Mouse (Mus musculus) limb, embryonic 15.5 days (tissue): ENCODE measurements around the gene Hist1h4k. TPM values are rescaled to one million over a fixed set of nuclear protein-coding genes. Genes with fewer than 3 reads are reported as not detected.
"Not testable (repeated sequence)": the region's sequence is repeated elsewhere in the genome, so short reads cannot be mapped to it uniquely, and the experiment has no call there.

Experiments
- ATAC-seq: fragments of 200-750 bp; cut with Nextera tagmentation; 2 replicates; pipeline ENCODE4 v1.8.0; 2017; ENCODE audit warnings: low read depth, moderate TSS enrichment; ENCODE audit not compliant: insufficient number of reproducible peaks, low FRiP score, low TSS enrichment
- H3K27ac ChIP-seq: fragments of 300-500 bp; sonication (generic); 2 replicates; pipeline ENCODE4 v1.5.1; 2015; ENCODE audit warnings: moderate library complexity, mild to moderate bottlenecking, inconsistent platforms
- H3K27me3 ChIP-seq: fragments of 300-500 bp; sonication (generic); 2 replicates; pipeline ENCODE4 v1.6.1; 2015; ENCODE audit warnings: inconsistent platforms
- H3K36me3 ChIP-seq: fragments of 300-500 bp; sonication (generic); 2 replicates; pipeline ENCODE4 v1.6.1; 2015; ENCODE audit warnings: inconsistent platforms
- H3K4me1 ChIP-seq: fragments of 300-500 bp; sonication (generic); 2 replicates; pipeline ENCODE4 v1.6.1; 2015; ENCODE audit warnings: inconsistent platforms
- H3K4me2 ChIP-seq: fragments of 300-500 bp; sonication (generic); 2 replicates; pipeline ENCODE4 v1.6.1; 2015; ENCODE audit warnings: mild to moderate bottlenecking, inconsistent platforms
- H3K4me3 ChIP-seq: fragments of 300-500 bp; sonication (generic); 2 replicates; pipeline ENCODE4 v1.5.1; 2015; ENCODE audit warnings: mild to moderate bottlenecking, inconsistent platforms
- H3K9ac ChIP-seq: fragments of 300-500 bp; sonication (generic); 2 replicates; pipeline ENCODE4 v1.6.1; 2015; ENCODE audit warnings: inconsistent platforms
- H3K9me3 ChIP-seq: fragments of 300-500 bp; sonication (generic); 2 replicates; pipeline ENCODE4 v1.6.1; 2016; ENCODE audit warnings: inconsistent platforms
- WGBS: fragments of 180-500 bp; shearing (Covaris S2); methylation state at CpG from one replicate; pipeline ENCODE4 v1.1.7; 2015; 5-methylcytosine and 5-hydroxymethylcytosine counted together
- polyA plus RNA-seq: library from polyadenylated mRNA; unstranded; fragments of >200 nt; fragmentation: Nextera tagmentation; extraction: Ambion mirVana; gene quantifications from 2 replicates; pipeline ENCODE4 v1.2.1, GENCODE M21; 2015

The Hist1h4k gene
- polyA plus RNA-seq, 1 experiment from 2014 or later: 4.1 TPM

- H3K4me3 ChIP-seq: peak overlapping the region; percentile 45
- H3K9ac ChIP-seq: peak overlapping the region; percentile 26; the same call in 1 of the 2 replicates
- no peaks in the 10 kb centered on the region for H3K36me3 ChIP-seq
- ATAC-seq: peak; percentile 1; the same call in 1 of the 2 replicates
- no peaks in the 10 kb centered on the region for H3K9me3 ChIP-seq
- peak overlapping the region; percentile 63 for H3K4me2 ChIP-seq
- H3K27me3 ChIP-seq: no peaks in the 10 kb centered on the region
- WGBS: 1% methylated on average over 10 of the region's 10 CpGs
- H3K4me1 ChIP-seq: peaks cover 23% of the 10 kb centered on the region
- H3K27ac ChIP-seq: peak overlapping the region; percentile 93
Measured at GRCm38 (mm10) chr13:21753051-21753523, 2.8 kb upstream of the Hist1h4k start.

GRCm38 (mm10) chr13:21752356-21752755 is 2.1 kb upstream of the Hist1h4k start:
- ATAC-seq: no peak
- Histone ChIP-seq H3K36me3 (no peaks in the 10 kb centered on the region), H3K4me2 (no peak overlapping the region), H3K9ac (no peak overlapping the region), H3K27me3 (no peaks in the 10 kb centered on the region), H3K9me3 (no peaks in the 10 kb centered on the region), H3K27ac (peak overlapping the region; percentile 67), H3K4me3 (no peak overlapping the region), H3K4me1 (peaks cover 23% of the 10 kb centered on the region)
- whole genome bisulfite sequencing: 33% methylated on average over 3 of the region's 3 CpGs

GRCm38 (mm10) chr13:21751827-21752226 is 1.5 kb upstream of the Hist1h4k start:
- no peaks in the 10 kb centered on the region for H3K27me3 ChIP-seq
- no peak overlapping the region for H3K9ac ChIP-seq
- H3K27ac ChIP-seq: peak overlapping the region; percentile 67
- no peaks in the 10 kb centered on the region for H3K9me3 ChIP-seq
- 73% methylated on average over 3 of the region's 3 CpGs for WGBS
- ATAC-seq: no peak
- no peak overlapping the region for H3K4me3 ChIP-seq
- no peaks in the 10 kb centered on the region for H3K36me3 ChIP-seq
- peaks cover 23% of the 10 kb centered on the region for H3K4me1 ChIP-seq
- H3K4me2 ChIP-seq: no peak overlapping the region

DNA sequence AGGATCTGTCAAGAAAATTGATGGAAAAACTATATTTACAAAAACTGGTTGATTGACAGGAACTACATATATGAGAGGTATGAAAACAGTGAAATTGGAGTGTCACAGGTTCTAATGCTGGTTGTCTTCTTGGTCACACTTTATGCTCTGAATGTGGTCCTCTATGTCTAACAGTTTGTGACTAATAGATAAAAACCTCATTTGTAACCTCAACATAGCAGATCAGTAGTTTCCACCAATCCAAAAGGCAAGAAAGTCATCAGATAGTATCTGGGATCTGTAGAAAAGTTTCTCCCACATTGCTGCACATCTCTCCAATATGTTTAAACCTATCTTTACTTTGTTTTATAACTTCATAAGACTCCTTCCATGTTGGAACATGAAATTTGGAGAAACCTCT is 1.1 kb upstream of the Hist1h4k start:
- no peak overlapping the region for H3K9ac ChIP-seq
- no peaks in the 10 kb centered on the region for H3K27me3 ChIP-seq
- H3K36me3 ChIP-seq: no peaks in the 10 kb centered on the region
- H3K4me3 ChIP-seq: no peak overlapping the region
- no peak overlapping the region for H3K27ac ChIP-seq
- no peaks in the 10 kb centered on the region for H3K9me3 ChIP-seq
- peaks cover 23% of the 10 kb centered on the region for H3K4me1 ChIP-seq
- H3K4me2 ChIP-seq: no peak overlapping the region
- no peak for ATAC-seq

DNA sequence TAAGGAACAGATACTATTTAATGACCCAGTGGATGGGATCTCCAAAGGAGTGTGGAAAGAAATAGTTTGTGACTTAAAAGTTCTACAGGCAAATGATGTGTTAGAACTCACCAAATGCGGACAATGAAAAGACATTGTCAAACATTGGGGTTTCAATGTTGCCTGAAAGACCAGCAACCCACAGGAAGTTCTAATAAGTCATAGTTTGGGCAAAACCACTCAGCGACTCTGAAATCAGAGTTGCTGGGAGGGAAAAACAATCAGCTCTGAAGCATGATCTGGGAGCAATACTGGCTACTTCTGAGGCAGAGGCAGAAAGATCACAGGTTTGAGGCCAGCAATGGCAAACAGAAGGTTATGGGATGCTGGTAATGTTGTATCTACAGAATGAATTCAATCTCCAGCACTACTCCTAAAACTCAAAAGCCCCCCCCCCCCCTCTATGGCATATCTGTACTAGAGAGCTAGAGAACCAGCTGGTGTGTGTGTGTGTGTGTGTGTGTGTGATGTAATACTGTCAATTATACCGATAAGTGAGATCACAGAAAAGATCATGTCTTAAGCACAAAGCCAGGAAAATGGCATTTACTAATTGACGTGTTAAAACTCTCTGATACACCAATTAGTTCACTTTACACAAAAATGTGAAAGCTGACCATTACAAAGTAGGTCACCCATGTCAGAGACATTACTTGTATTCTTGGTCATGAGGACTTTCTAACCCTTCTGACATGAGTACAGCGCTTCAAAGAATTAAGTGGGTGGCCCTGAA is 732 bp downstream of the Hist1h4k start:
- H3K4me2 ChIP-seq: peak overlapping the region; percentile 53
- H3K36me3 ChIP-seq: no peaks in the 10 kb centered on the region
- ATAC-seq: no peak
- WGBS: 6% methylated on average over 5 of the region's 5 CpGs
- H3K4me1 ChIP-seq: peaks cover 20% of the 10 kb centered on the region
- peak overlapping the region; percentile 23 for H3K9ac ChIP-seq
- no peaks in the 10 kb centered on the region for H3K9me3 ChIP-seq
- peak overlapping the region; percentile 47 for H3K4me3 ChIP-seq
- H3K27ac ChIP-seq: peak overlapping the region; percentile 94
- no peaks in the 10 kb centered on the region for H3K27me3 ChIP-seq

- H3K27ac ChIP-seq: no peak overlapping the region
- no peak for ATAC-seq
- H3K36me3 ChIP-seq: no peaks in the 10 kb centered on the region
- no peaks in the 10 kb centered on the region for H3K9me3 ChIP-seq
- no peak overlapping the region for H3K4me2 ChIP-seq
- H3K27me3 ChIP-seq: no peaks in the 10 kb centered on the region
- no peak overlapping the region for H3K9ac ChIP-seq
- no peak overlapping the region for H3K4me3 ChIP-seq
- H3K4me1 ChIP-seq: peaks cover 10% of the 10 kb centered on the region
- 84% methylated on average over 1 of the region's 1 CpGs for WGBS
Measured at GRCm38 (mm10) chr13:21745006-21745405, 5.3 kb downstream of the Hist1h4k start.

DNA sequence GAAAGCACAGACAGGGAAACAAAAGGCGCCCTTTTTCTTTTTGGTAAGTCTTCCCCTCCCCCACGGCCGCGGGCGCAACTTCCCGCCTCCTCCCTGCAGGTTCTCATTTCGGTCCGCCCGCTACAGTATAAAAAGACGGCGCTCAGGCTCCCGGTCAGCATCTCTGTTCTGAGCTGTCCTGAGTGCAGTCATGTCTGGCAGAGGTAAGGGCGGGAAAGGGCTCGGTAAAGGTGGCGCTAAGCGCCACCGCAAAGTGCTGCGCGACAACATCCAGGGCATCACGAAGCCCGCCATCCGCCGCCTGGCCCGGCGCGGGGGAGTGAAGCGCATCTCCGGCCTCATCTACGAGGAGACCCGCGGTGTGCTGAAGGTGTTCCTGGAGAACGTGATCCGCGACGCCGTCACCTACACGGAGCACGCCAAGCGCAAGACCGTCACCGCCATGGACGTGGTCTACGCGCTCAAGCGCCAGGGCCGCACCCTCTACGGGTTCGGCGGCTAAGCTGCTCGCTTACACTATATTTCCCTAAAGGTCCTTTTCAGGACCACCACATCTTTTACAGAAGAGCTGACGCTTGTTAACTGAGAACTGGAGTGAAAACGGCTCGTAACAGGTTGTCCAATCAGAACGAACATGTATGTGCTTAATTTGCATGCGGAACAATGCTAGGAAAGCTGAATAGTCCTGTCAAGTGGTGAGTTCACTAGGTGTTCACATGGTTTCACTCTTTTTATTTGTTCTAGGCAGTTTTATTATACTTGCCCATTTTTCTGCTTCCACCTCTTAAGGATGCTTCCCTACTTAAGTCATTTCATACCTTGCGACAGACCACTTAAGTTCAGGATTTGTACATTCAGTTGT is 15.2 kb downstream of the Hist1h4k start, which contains the start of gene Hist1h4j:
TSS of gene Hist1h4j (plus strand) at position 159 of the 862 bp plus-strand sequence.
- WGBS: under 1% methylated on average over 39 of the region's 56 CpGs
- Histone ChIP-seq H3K4me3 (peak within 1 kb of the TSS; percentile 45), H3K4me2 (peak within 1 kb of the TSS; percentile 67), H3K27ac (peak within 1 kb of the TSS; percentile 96), H3K9ac (peak within 1 kb of the TSS; percentile 33; the same call in 1 of the 2 replicates)
- H3K36me3 ChIP-seq, H3K27me3 ChIP-seq, H3K9me3 ChIP-seq, H3K4me1 ChIP-seq: not testable (repeated sequence)
- peak; percentile 87 for ATAC-seq

- H3K4me3 ChIP-seq: peak overlapping the region; percentile 45
- H3K9me3 ChIP-seq: no peaks in the 10 kb centered on the region
- no peaks in the 10 kb centered on the region for H3K36me3 ChIP-seq
- H3K27ac ChIP-seq: peak overlapping the region; percentile 96
- H3K4me2 ChIP-seq: peak overlapping the region; percentile 67
- peak; percentile 77 for ATAC-seq
- 0 out of 2 replicates have a peak, but pooled peaks cover 2% of the 10 kb centered on the region for H3K4me1 ChIP-seq
- H3K27me3 ChIP-seq: no peaks in the 10 kb centered on the region
- H3K9ac ChIP-seq: peak overlapping the region; percentile 33; the same call in 1 of the 2 replicates
- under 1% methylated on average over 21 of the region's 21 CpGs for WGBS
Measured at GRCm38 (mm10) chr13:21734010-21734905, 16.0 kb downstream of the Hist1h4k start.

- 74% methylated on average over 5 of the region's 5 CpGs for WGBS
- Histone ChIP-seq H3K4me3 (no peak overlapping the region), H3K27ac (peak overlapping the region; percentile 96; the same call in 1 of the 2 replicates), H3K27me3 (no peaks in the 10 kb centered on the region), H3K4me2 (no peak overlapping the region), H3K9ac (no peak overlapping the region), H3K4me1 (0 out of 2 replicates have a peak, but pooled peaks cover 2% of the 10 kb centered on the region), H3K9me3 (no peaks in the 10 kb centered on the region), H3K36me3 (no peaks in the 10 kb centered on the region)
- no peak for ATAC-seq
Measured at GRCm38 (mm10) chr13:21733466-21733865, 16.8 kb downstream of the Hist1h4k start.

DNA sequence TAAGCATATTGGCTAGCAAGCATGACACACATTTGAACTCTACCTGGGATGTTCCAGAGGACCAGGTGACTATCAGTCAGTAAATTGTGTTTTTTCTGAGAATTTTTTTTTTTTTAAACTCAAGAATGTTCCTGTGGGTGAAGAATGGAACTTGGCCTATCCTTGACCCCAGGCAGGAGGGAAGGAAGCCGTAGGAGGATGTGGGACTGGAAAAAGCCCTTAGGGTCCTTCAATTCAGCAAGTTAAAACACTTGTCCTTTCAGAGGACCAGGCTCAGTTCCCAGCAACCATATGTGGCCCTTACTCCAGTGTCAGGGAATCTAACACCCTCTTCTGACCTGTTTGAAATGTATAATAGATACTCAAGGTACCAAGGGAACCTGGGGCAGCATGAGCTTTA is 20.8 kb downstream of the Hist1h4k start:
- Histone ChIP-seq H3K4me3 (no peak overlapping the region), H3K27me3 (no peaks in the 10 kb centered on the region), H3K27ac (no peak overlapping the region), H3K4me2 (no peak overlapping the region), H3K4me1 (0 out of 2 replicates have a peak, but pooled peaks cover 2% of the 10 kb centered on the region), H3K36me3 (no peaks in the 10 kb centered on the region), H3K9ac (no peak overlapping the region), H3K9me3 (no peaks in the 10 kb centered on the region)
- no peak for ATAC-seq
- WGBS: 25% methylated on average over 1 of the region's 1 CpGs

- H3K4me2 ChIP-seq: no peak overlapping the region
- H3K36me3 ChIP-seq: no peaks in the 10 kb centered on the region
- 32% methylated on average over 11 of the region's 11 CpGs for WGBS
- no peak for ATAC-seq
- no peak overlapping the region for H3K4me3 ChIP-seq
- no peak overlapping the region for H3K9ac ChIP-seq
- H3K9me3 ChIP-seq: no peaks in the 10 kb centered on the region
- no peaks in the 10 kb centered on the region for H3K27me3 ChIP-seq
- H3K4me1 ChIP-seq: no peaks in the 10 kb centered on the region
- H3K27ac ChIP-seq: no peak overlapping the region
Measured at GRCm38 (mm10) chr13:21727948-21728572, 22.2 kb downstream of the Hist1h4k start.
